Mouse (Mus musculus) olfactory bulb, adult 2 months (tissue): ENCODE results near the gene Por.

ENCODE experiments used
- CTCF ChIP-seq: fragments of 200-500 bp; IDR thresholded peaks from 2 replicates; pipeline ENCODE4 v1.5.1; 2012; ENCODE audit warnings: low read depth, mild to moderate bottlenecking, low read length, moderate library complexity; ENCODE audit not compliant: insufficient read depth
- POLR2A ChIP-seq: fragments of 200-500 bp; IDR thresholded peaks from 2 replicates; pipeline ENCODE4 v1.6.1; 2012; ENCODE audit warnings: mild to moderate bottlenecking, low read depth, low read length, moderate library complexity; ENCODE audit not compliant: insufficient read depth

DNA sequence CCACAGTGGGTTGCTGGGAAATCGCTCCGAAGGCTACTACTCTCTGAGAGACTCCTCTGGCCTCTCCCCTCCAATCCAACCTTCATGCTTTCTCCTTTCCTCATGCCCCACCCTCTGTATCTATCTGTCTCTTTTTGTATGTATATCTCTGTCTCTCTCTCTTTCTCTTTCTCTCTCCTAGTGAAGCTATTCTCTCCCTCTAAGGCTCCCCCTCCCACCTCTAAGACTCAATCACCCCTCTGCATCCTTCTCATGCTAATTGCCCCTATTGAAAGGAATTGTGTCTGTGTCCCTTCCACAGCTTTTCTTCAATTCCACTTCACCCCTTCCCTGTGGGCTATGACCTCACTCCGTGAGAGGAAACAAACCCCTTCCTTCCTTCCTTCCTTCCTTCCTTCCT is 40.4 kb upstream of the Por start:
- TF ChIP-seq POLR2A = no peak
- TF ChIP-seq CTCF = no peak
